Mouse (Mus musculus): Measurements from ENCODE around the gene Gm5089.

The Gm5089 gene

GRCm38 (mm10) chr14:122450496-122451382, at the start of gene Gm5089:
Gene Gm5089 (minus strand): TSS chr14:122451115.
- peak; percentile 65 for DNase-seq

GRCm38 (mm10) chr14:122492015-122492414, 41.1 kb upstream of the Gm5089 start:
- DNase-seq = no peak

GRCm38 (mm10) chr14:122491521-122491920, 40.6 kb upstream of the Gm5089 start:
- no peak for DNase-seq

- DNase-seq = no peak
Measured at GRCm38 (mm10) chr14:122490441-122491328, 39.8 kb upstream of the Gm5089 start, which contains the start of gene Gm10837. Gene Gm10837 (plus strand): TSS chr14:122490586.

GRCm38 (mm10) chr14:122489686-122490414, 38.9 kb upstream of the Gm5089 start:
- DNase-seq = no peak

GRCm38 (mm10) chr14:122489041-122489440, 38.1 kb upstream of the Gm5089 start:
- DNase-seq = no peak

DNA sequence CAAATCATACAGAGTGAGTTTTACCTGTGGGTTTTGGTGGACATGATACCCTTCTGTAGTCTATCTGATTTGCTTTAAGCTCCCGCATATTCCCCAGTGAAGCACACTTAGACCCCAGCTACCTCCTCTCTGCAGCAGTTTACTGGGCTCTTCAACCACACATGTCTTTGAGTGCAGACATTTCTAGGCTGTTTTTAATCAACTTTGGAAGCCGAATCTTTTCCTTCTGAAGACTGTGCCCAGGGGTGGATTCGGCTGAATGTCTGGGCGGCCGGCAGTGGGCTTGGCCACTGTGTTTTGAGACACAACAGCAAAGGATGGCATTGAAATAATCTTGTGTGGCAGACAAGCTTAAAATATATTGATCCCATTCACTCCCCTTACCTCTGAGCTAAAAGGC, 36.5 kb upstream of the Gm5089 start:
- no peak for DNase-seq

DNA sequence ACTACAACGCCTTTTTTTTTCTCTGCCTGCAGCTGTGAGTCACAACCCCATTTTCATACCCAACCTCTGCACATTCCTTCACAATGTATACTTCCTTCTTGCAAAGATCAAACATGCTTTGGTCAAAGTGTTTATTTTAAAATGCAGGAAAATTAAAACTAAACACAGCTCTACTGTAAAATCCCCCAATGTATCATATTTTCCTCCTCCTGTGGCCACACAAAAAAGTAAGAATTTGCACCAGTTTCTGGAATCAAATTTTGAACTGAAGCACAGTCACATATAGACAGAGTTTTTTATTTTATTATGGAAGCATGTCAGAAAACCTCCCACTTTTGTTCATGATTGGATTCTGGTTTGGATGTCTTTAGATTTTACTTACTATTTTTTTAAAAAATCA, 35.7 kb upstream of the Gm5089 start:
- DNase-seq = no peak

GRCm38 (mm10) chr14:122485635-122486181, 34.8 kb upstream of the Gm5089 start:
- DNase-seq = no peak

GRCm38 (mm10) chr14:122484844-122485551, 34.1 kb upstream of the Gm5089 start:
- no peak for DNase-seq

DNA sequence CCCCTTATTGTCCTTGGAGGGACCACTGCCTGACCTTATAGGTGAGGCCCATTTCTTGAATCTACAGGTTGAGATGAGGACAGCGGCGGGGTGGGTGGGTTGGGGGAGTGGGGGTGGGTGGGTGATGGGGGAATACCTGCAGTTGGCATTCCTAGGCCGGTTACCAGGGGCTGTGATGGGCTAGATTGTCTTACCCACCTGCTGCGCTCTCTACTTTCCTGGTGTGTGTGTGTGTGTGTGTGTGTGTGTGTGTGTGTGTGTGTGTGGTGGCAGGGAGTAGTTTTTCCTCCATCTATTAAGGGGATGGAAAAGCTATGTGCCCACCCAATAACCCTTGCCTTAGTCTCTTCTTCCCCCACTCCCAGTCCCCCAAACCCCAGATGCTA, 33.5 kb upstream of the Gm5089 start:
- no peak for DNase-seq

- DNase-seq = no peak
Measured at GRCm38 (mm10) chr14:122483556-122484421, 32.9 kb upstream of the Gm5089 start.

GRCm38 (mm10) chr14:122483024-122483385, 32.1 kb upstream of the Gm5089 start:
- DNase-seq = no peak

DNA sequence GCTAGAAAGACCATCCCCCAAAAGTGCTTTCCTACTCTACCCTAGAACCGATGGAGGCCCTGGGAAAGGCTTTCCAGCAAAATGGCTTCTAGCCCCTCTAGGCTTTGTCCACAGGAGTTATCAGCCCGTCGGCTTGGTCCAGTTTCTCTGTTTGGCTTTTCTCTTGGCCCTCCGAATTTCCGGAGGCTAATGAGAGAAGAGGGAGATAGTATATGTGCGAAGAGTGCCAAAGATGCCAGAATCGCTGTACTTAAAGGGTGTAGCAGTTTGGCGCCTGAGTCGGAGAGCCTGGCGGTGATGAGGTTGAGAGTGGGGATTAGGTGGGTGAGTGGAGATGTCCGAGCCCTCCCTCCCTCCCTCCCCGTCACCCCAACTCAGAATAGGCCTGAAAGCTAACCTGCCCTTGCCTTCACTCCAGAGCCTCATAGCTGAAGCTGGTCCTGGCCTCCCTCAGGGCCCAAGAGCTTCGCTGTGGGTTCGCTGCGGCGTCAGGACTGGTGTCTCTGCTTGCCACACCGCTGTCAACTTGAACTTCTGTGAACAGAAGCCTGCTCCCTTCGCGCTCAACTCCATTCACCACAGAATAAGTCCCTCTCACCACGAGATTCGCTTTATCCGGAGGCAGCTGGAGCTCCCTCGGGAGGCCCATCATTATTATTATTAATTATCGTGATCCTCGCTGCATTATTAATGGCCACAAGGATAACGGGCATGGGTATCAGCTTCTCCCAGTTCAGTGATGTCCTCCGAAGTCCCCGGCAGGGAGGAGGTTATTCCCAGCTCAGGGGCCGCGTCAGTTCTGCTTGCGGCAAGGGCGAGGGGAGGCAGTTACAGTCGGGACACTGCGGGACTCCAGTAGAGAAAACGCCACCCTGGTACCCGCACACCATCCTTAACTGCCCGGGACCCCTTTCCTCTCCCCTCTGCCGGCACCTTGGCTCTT, 31.4 kb upstream of the Gm5089 start:
- DNase-seq = no peak

DNA sequence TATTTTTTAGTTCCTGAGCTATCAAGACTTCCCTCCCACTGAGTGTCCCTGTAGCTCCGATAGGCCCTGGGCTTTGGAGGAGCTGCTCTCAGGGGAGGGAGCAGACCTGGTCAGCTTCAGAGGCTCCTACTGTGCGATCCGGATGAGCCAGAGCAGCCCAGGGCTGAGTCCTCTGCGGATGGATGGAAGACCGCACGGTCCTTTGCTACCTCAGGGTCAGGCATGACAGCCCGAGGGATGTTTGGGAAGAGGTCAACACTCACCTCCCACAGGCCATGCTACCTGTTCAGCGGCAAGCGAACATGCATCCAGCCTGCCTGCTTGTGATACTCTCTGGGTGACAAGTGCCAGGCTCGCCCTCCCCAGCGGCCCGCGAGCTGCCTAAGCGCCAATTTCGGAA, 30.3 kb upstream of the Gm5089 start:
- DNase-seq = no peak

GRCm38 (mm10) chr14:122480355-122480754, 29.4 kb upstream of the Gm5089 start:
- DNase-seq = no peak

- no peak for DNase-seq
Measured at GRCm38 (mm10) chr14:122479461-122480109, 28.7 kb upstream of the Gm5089 start.

DNA sequence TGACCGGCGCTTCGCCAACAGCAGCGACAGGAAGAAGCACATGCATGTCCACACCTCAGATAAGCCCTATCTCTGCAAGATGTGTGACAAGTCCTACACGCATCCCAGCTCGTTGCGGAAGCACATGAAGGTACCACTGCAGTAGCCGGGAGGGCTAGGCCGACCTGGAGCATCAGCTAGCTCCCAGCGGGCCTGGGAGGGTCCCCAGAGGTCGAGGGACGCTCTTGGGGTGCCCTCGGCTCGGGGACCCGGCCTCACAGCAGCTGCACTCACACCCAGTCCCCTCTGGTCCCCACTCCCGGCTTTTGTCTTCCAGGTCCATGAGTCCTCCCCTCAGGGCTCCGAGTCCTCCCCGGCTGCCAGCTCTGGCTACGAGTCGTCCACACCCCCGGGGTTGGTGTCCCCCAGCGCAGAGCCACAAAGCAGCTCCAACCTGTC, 27.7 kb upstream of the Gm5089 start:
- no peak for DNase-seq

DNA sequence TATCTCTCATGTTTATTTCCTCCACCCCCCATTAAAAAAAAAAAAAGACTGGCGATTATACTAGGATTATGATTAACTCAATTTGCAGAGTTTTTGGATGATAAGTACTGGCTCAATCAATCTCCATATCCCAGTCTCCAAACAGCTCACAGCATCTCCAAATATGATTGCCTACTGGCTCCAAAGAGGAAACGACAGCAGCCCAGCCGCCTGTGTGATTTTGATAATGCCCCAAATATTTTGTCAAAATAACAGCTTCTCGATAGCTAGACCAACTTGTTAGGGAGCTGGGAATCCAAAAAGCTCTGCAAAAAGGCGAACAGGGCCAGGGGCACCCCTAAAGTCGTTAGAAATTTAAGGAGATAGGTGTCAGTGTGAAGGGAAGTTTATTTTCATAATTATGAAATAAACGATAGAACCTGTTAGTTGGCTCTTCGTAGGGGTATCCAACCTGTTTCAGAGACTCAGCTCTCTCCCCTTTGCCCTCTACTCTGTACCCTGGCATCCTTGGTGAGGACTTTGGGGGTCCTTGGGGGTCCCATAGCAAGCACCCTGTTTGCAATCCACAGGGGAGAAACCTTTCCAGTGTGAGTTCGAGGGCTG, 27.2 kb upstream of the Gm5089 start:
- no peak for DNase-seq
